Mouse (Mus musculus): ENCODE measurements at regions not wholly inside any gene's neighbourhood (a gene's known extent, or its start where the extent isn't known, plus 50 kb on each side); places are given as distances from the start of the nearest gene placed in this dataset.

GRCm38 (mm10) chr9:87964508-87964907 is 233.4 kb upstream of the Tbx18 start:
- Histone ChIP-seq H3K36me3 (no peaks in the 10 kb centered on the region), H3K4me1 (replicated peaks) (no peaks in the 10 kb centered on the region), H3K4me2 (no peak overlapping the region), H3K9me3 (replicated peaks) (no peaks in the 10 kb centered on the region), H3K27me3 (no peaks in the 10 kb centered on the region), H3K4me3 (no peak overlapping the region), H3K27ac (no peak overlapping the region), H3K9ac (no peak overlapping the region)
- 59% methylated on average over 2 of the region's 2 CpGs for WGBS
- no peak for ATAC-seq (replicated peaks; ENCODE audit: insufficient number of reproducible peaks, insufficient read depth, low FRiP score, low read depth)

- no peaks in the 10 kb centered on the region for H3K4me1 ChIP-seq (replicated peaks)
- no peak for ATAC-seq (replicated peaks; ENCODE audit: insufficient number of reproducible peaks, insufficient read depth, low FRiP score, low read depth)
- H3K9me3 ChIP-seq (replicated peaks): no peaks in the 10 kb centered on the region
- H3K36me3 ChIP-seq: no peaks in the 10 kb centered on the region
- no peak overlapping the region for H3K4me3 ChIP-seq
- H3K4me2 ChIP-seq: no peak overlapping the region
- no peak overlapping the region for H3K9ac ChIP-seq
- H3K27ac ChIP-seq: no peak overlapping the region
- H3K27me3 ChIP-seq: no peaks in the 10 kb centered on the region
- 59% methylated on average over 3 of the region's 3 CpGs for WGBS
Observed at GRCm38 (mm10) chr9:87965103-87965780, 234.2 kb upstream of the Tbx18 start.

DNA sequence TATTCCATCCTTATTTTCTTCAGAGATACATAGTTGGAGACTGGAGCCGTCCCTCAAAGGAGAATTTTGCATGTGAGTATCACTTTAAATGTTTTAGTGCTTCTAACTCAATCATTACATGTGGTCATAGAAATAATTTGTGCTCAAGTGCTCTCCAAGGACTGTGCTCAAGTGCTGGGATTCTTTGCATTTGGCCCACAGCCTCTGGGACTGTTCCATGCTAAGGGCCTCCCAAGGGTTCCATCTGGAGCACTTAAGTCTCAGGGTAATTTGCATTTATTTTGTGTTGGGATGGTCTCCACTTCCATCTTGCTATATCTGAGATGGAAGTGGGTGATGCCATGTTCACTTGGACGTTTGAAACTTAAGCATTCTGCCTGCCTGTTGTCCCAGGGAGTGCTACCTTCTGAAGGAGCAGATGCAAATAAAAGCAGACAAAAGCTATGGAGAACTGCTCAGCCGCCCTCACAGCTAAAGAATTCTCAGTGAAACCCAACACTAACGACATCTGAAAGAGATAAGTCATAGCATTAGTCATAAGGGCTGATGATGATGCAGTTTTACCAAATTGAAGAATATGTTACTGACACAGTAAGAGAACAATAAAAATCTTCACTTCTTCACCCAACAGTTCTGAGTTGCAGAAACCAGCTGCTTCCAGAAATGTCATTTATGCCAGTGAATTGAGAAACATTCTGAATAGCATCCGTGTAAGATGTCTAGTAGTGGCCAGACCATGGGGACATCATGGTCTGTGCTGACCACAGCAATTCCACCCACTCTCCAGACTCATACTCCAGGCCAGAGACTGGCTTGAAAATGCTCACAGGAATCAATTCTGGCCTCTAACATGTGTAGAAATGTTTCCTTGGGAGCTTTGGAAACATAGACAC is 237.4 kb upstream of the Tbx18 start:
- no peaks in the 10 kb centered on the region for H3K27me3 ChIP-seq
- H3K27ac ChIP-seq: no peak overlapping the region
- H3K4me3 ChIP-seq: no peak overlapping the region
- H3K36me3 ChIP-seq: no peaks in the 10 kb centered on the region
- no peaks in the 10 kb centered on the region for H3K9me3 ChIP-seq (replicated peaks)
- WGBS: 44% methylated on average over 5 of the region's 5 CpGs
- ATAC-seq (replicated peaks; ENCODE audit: insufficient number of reproducible peaks, insufficient read depth, low FRiP score, low read depth): no peak
- no peak overlapping the region for H3K9ac ChIP-seq
- no peaks in the 10 kb centered on the region for H3K4me1 ChIP-seq (replicated peaks)
- no peak overlapping the region for H3K4me2 ChIP-seq

DNA sequence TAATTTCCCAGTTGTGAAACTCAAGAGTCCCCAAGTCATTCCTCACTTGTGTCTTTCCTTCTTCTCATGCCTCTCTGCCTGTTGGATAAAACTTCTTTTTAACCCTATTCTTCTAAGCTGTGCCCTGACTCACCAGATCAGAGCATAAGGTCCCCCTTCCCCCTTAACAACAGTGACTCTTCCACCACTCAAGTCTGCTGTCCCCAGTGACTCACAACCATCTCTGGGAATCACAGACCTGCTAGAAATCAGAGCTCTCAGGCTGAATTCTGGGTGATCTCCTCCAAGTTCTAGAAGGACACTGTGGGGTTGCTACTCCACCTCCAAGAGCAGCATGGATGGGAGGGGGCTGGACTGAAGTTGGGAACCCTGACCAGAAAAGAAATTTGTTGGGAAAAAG is 239.5 kb upstream of the Tbx18 start:
- no peak for ATAC-seq (replicated peaks; ENCODE audit: insufficient number of reproducible peaks, insufficient read depth, low FRiP score, low read depth)
- H3K27ac ChIP-seq: no peak overlapping the region
- no peaks in the 10 kb centered on the region for H3K4me1 ChIP-seq (replicated peaks)
- no peak overlapping the region for H3K9ac ChIP-seq
- H3K27me3 ChIP-seq: no peaks in the 10 kb centered on the region
- H3K36me3 ChIP-seq: no peaks in the 10 kb centered on the region
- H3K4me3 ChIP-seq: no peak overlapping the region
- H3K4me2 ChIP-seq: no peak overlapping the region
- no peaks in the 10 kb centered on the region for H3K9me3 ChIP-seq (replicated peaks)

- H3K9ac ChIP-seq: no peak overlapping the region
- no peak overlapping the region for H3K27ac ChIP-seq
- H3K36me3 ChIP-seq: no peaks in the 10 kb centered on the region
- 58% methylated on average over 3 of the region's 3 CpGs for WGBS
- no peak overlapping the region for H3K4me2 ChIP-seq
- H3K27me3 ChIP-seq: no peaks in the 10 kb centered on the region
- no peaks in the 10 kb centered on the region for H3K9me3 ChIP-seq (replicated peaks)
- peak; percentile 31; the same call in 1 of the 2 replicates for ATAC-seq (replicated peaks; ENCODE audit: insufficient number of reproducible peaks, insufficient read depth, low FRiP score, low read depth)
- H3K4me3 ChIP-seq: no peak overlapping the region
- H3K4me1 ChIP-seq (replicated peaks): no peaks in the 10 kb centered on the region
Observed at GRCm38 (mm10) chr9:87971791-87972190, 240.7 kb upstream of the Tbx18 start.

DNA sequence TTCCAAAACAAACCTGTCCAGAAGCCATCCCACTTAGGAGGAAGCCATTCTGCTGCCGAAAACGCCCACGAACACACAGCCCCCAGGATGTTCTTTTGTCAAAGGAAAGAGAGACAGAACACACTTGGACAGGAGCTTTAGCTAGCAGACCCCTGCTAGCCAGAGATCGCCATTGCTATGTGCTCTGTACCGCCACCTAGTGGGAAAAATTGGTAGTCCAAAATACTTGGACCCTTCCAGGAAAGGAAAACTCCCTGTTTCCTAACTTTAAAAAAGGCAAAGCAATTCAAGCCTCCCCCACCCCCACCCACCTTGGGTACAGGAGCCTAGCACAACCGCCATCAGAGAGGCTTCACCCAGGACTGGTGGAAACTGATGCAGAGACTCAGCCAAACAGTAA is 242.5 kb upstream of the Tbx18 start:
- H3K4me3 ChIP-seq: no peak overlapping the region
- H3K36me3 ChIP-seq: no peaks in the 10 kb centered on the region
- no peak for ATAC-seq (replicated peaks; ENCODE audit: insufficient number of reproducible peaks, insufficient read depth, low FRiP score, low read depth)
- H3K4me1 ChIP-seq (replicated peaks): no peaks in the 10 kb centered on the region
- H3K9me3 ChIP-seq (replicated peaks): no peaks in the 10 kb centered on the region
- WGBS: 39% methylated on average over 6 of the region's 6 CpGs
- H3K27me3 ChIP-seq: no peaks in the 10 kb centered on the region
- H3K9ac ChIP-seq: no peak overlapping the region
- H3K4me2 ChIP-seq: no peak overlapping the region
- H3K27ac ChIP-seq: no peak overlapping the region

GRCm38 (mm10) chr9:87984910-87985309 is 253.8 kb upstream of the Tbx18 start:
- no peaks in the 10 kb centered on the region for H3K36me3 ChIP-seq
- 81% methylated on average over 3 of the region's 3 CpGs for WGBS

DNA sequence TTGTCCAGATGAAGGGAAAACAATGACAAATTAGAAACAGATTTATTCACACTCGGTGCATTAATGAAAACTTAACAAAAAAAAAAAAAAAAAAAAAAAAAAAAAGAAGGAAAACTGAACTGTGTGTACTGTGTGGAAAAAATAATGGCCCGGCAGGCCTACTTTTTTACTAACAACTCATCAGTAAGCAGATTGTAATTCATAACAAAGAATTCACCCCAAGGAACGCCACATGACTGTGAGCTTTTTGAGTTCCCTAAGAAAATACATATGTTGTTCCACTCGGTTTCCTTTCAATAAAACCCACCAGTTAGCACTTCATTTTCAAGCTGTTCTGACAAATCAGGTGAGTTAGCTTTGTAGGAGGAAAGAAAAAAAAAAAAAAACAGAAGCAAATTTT is 254.4 kb upstream of the Tbx18 start:
- no peak overlapping the region for H3K9ac ChIP-seq
- WGBS: 63% methylated on average over 4 of the region's 4 CpGs
- H3K27me3 ChIP-seq: no peaks in the 10 kb centered on the region
- H3K4me3 ChIP-seq: no peak overlapping the region
- ATAC-seq (replicated peaks; ENCODE audit: insufficient number of reproducible peaks, insufficient read depth, low FRiP score, low read depth): no peak
- no peaks in the 10 kb centered on the region for H3K36me3 ChIP-seq
- no peaks in the 10 kb centered on the region for H3K9me3 ChIP-seq (replicated peaks)
- no peaks in the 10 kb centered on the region for H3K4me1 ChIP-seq (replicated peaks)
- no peak overlapping the region for H3K27ac ChIP-seq
- no peak overlapping the region for H3K4me2 ChIP-seq

More at GRCm38 (mm10) chr9:87984910-87985309, 253.8 kb upstream of the Tbx18 start:
- H3K4me2 ChIP-seq: no peak overlapping the region
- no peaks in the 10 kb centered on the region for H3K27me3 ChIP-seq
- H3K4me1 ChIP-seq (replicated peaks): no peaks in the 10 kb centered on the region
- H3K9me3 ChIP-seq (replicated peaks): no peaks in the 10 kb centered on the region
- ATAC-seq (replicated peaks; ENCODE audit: insufficient number of reproducible peaks, insufficient read depth, low FRiP score, low read depth): no peak
- no peak overlapping the region for H3K27ac ChIP-seq
- H3K4me3 ChIP-seq: no peak overlapping the region
- H3K9ac ChIP-seq: no peak overlapping the region

DNA sequence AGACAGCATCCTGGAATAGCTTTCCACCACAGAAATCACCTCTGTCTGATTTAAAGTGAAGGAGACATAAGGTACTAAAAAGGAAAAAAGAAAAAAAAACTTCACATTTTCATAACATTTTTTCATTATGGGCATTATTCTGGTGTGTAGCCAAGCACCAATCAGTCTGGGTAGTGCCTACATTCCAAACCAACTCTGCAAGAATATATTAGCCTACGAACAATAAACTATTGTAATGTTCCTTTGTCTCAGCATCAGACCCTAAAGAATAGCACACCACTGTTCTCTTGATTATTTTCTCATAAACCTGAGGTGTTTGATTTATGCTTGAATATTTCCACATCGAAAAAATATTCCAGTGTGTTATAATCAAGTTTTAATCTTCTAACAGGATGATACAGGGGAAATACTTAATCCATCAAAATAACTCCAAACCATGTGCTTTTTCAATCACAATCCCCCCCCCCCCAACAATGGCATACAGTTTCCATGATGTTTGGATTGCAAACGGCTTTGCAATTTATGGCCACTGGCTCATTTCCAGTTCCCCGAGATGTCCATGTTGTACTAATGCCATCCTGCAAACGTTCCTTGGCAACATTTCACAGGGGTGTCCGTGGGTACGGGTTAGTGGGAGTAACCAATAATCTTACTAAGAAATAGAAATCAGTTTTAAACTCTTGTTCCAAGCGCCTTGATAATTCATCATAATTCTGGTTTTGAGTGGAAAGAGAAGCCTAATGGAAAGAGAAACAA is 275.1 kb upstream of the Tbx18 start:
- no peak for ATAC-seq (replicated peaks; ENCODE audit: insufficient number of reproducible peaks, insufficient read depth, low FRiP score, low read depth)
- H3K9me3 ChIP-seq (replicated peaks): no peaks in the 10 kb centered on the region
- no peaks in the 10 kb centered on the region for H3K36me3 ChIP-seq
- no peak overlapping the region for H3K4me2 ChIP-seq
- no peaks in the 10 kb centered on the region for H3K4me1 ChIP-seq (replicated peaks)
- no peak overlapping the region for H3K4me3 ChIP-seq
- no peaks in the 10 kb centered on the region for H3K27me3 ChIP-seq
- H3K9ac ChIP-seq: no peak overlapping the region
- WGBS: 75% methylated on average over 8 of the region's 8 CpGs
- no peak overlapping the region for H3K27ac ChIP-seq

DNA sequence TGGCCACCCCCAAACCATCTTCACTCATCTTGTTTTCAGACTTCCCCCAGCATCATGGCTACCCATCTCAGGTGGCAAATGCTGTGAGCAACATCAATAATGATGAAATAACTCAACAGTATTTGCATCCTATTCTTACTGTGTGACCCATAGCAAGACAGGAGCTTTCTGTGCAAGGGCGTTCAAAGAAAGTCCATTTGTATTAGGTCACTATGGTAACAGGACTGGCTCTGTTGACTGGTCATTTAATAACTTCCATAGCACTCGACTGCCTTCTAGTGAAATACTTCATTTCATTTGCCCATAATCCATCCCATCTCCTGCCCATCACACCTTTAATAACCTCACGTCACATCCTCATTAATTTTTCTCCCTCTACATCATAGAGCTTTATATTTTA is 292.7 kb upstream of the Tbx18 start:
- H3K4me2 ChIP-seq: no peak overlapping the region
- H3K36me3 ChIP-seq: no peaks in the 10 kb centered on the region
- H3K9me3 ChIP-seq (replicated peaks): no peaks in the 10 kb centered on the region
- no peak for ATAC-seq (replicated peaks; ENCODE audit: insufficient number of reproducible peaks, insufficient read depth, low FRiP score, low read depth)
- H3K4me3 ChIP-seq: no peak overlapping the region
- no peak overlapping the region for H3K9ac ChIP-seq
- WGBS: 77% methylated on average over 3 of the region's 3 CpGs
- no peaks in the 10 kb centered on the region for H3K27me3 ChIP-seq
- H3K27ac ChIP-seq: no peak overlapping the region
- H3K4me1 ChIP-seq (replicated peaks): no peaks in the 10 kb centered on the region

DNA sequence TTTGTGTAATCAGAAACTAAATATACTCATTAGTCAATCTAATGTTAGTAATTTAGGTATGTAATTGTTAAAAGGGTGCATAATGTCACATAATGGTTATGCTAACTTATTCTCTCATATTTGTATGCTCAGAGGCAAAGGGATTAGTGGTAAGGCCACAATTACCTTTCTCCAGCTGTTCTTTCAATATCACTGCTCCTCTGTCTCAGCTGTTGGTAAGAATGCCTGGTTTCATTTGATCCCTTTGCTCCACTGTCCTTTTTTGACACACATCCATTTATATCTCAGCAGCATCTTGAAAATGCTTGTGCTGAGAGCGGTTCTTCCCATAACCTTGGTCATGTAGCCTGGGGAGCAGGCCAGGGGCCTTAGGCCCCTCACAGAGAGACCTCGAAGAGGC is 294.9 kb upstream of the Tbx18 start:
- no peak for ATAC-seq (replicated peaks; ENCODE audit: insufficient number of reproducible peaks, insufficient read depth, low FRiP score, low read depth)
- 65% methylated on average over 2 of the region's 2 CpGs for WGBS

More for the DNA sequence above, 294.9 kb upstream of the Tbx18 start:
- no peaks in the 10 kb centered on the region for H3K9me3 ChIP-seq (replicated peaks)
- no peak overlapping the region for H3K9ac ChIP-seq
- H3K4me1 ChIP-seq (replicated peaks): no peaks in the 10 kb centered on the region
- no peaks in the 10 kb centered on the region for H3K27me3 ChIP-seq
- no peak overlapping the region for H3K4me3 ChIP-seq
- no peak overlapping the region for H3K27ac ChIP-seq
- no peak overlapping the region for H3K4me2 ChIP-seq
- no peaks in the 10 kb centered on the region for H3K36me3 ChIP-seq

All from heart, embryonic 15.5 days (tissue).